Mouse (Mus musculus) embryonic fibroblast, embryonic 13.5 days (primary cell): ENCODE results near the gene Dpysl5.
A peak's percentile ranks its signal among the peaks of the same experiment; 100 is the strongest.

Source experiments
- CTCF ChIP-seq: IDR thresholded peaks from 2 replicates; pipeline ENCODE4 v1.5.1; 2011; ENCODE audit warnings: mild to moderate bottlenecking, control low read depth, low read length, moderate library complexity, borderline replicate concordance; ENCODE audit not compliant: insufficient read depth
- POLR2A ChIP-seq: IDR thresholded peaks from 2 replicates; pipeline ENCODE4 v1.6.1; 2011; ENCODE audit warnings: low read depth, mild to moderate bottlenecking, control low read depth, low read length, moderate library complexity

DNA sequence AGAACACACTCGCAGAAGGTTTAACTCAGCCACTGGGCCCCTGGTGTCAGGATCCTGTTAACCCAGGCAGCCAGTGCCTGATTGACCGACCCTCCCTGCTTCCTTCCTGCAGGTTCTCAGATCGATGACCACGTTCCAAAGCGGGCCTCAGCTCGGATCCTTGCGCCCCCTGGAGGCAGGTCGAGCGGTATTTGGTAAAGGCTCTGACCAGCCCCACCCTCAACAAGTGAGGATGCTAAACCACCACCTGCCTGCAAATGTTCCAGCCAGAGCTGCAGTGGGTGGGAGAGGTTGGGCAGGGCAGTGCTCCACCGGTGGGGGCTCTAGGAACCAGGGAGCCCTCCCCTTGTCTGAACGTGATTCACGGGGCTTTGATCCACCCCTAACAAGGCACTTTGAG lies 84.8 kb downstream of the Dpysl5 start:
- TF ChIP-seq CTCF (peak; percentile 81), POLR2A (no peak)
